Mouse (Mus musculus) yolk sac, embryonic 10.5 days (tissue): ENCODE data around the gene Arntl.

Source experiments
- DNase-seq: peaks from one replicate; pipeline ENCODE4 v3.0.0-alpha.2; 2017; ENCODE audit warnings: low spot score

The Arntl gene

DNA sequence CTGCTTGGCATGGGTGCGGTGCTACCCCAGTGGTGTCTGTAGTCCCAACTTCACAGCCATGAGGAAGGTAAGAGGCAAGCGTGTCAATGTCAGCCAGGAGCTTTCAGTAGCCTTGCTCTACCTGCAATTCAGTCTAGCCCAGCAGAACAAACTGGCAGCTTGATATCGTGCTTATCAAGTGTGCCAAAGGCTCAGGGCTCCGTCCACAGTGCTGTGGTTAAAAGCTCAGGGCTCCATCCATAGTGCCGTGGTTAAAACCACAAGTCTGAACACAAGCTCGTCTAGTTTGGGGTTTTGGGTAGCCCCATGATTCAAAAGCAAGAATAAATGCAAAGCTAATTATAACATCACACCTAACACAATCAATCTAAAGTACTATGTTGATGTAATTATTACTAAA, 87.3 kb downstream of the Arntl start:
- no peak for DNase-seq

GRCm38 (mm10) chr7:113295077-113295890, 88.0 kb downstream of the Arntl start:
- DNase-seq, result peak; percentile 18

DNA sequence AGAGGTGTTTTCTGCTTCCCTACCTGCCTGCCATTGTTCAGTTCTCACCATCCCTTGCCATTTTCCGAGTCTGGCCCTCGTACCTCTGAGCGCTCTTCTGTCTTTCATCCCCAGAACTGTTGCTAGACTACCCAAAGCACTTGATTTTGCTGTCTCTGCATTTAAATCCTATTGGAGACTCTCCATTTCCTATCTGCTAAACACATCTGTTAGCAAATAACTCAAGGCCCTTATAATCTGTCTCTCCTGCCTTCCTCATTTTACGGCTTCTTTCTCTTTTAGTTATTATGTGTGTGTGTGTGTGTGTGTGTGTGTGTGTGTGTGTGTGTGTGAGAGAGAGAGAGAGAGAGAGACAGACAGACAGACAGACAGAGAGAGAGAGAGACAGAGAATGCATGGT, 90.5 kb downstream of the Arntl start:
- DNase-seq, result no peak

- no peak for DNase-seq
Measured at GRCm38 (mm10) chr7:113310136-113310535, 102.9 kb downstream of the Arntl start.

- peak; percentile 10 for DNase-seq
Measured at GRCm38 (mm10) chr7:113311784-113312183, 104.5 kb downstream of the Arntl start.

DNA sequence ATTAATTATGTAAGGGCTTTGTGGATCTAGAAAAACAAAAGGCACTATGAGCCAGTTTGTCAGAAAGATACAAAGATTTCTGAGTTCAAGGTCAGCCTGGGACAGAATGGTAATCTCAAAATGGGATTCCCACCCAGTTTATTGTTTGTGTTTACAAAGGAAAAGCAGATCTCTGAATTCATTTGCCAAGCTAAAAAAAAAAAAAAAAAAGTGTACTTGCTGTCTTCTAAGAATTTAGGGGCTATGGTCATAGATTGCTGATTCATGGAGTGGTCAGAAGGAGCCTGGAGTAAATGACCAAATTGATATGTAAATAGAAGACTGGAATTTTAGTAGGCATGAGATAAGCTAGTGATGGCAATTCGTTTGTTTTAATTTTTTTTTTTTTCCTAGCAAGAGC, 112.9 kb downstream of the Arntl start:
- no peak for DNase-seq

GRCm38 (mm10) chr7:113334036-113334435, 126.8 kb downstream of the Arntl start:
- no peak for DNase-seq

GRCm38 (mm10) chr7:113335250-113335649, 128.0 kb downstream of the Arntl start:
- no peak for DNase-seq

DNA sequence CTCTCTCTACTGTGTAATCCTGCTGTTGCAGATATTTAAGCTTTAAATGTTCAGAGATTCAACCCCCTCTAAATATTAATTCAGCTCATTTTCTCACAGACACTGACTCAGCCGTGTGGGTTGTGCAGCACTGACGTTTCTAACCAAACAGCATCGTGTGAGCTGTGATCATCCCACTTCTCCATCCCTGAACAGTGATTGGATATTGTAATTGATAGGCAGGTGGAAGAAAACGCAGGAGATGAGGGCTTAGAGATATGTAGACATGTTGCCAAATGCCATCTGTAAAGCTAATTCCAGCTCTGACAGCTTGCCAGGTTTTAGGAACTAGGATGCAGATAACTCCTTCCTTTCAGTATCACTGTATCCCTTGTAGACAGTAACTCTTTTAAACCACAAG, 140.0 kb downstream of the Arntl start:
- no peak for DNase-seq

- DNase-seq, result no peak
Measured at GRCm38 (mm10) chr7:113347694-113348093, 140.4 kb downstream of the Arntl start.

DNA sequence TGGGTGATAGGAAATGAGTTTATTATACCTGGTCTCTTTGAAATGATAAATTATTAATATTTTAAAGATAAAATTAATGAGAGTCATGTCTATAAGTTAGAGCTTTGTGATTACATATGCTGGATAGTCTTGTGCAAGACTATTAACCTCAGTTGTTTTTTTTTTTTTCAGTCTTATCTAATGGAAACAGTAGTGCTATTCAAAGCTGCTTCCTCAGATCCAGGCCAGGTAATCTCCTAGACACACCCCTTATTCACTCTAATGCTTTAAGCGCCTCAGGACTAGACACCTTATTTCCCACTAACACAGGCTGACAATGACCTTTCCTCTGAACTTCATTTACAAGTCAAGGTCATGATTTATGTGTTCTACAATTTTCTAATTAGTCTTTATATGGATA, 141.8 kb downstream of the Arntl start:
- DNase-seq, result no peak
